Mouse (Mus musculus) heart, embryonic 11.5 days (tissue): ENCODE results near the gene Ly6g6e. TPM values are rescaled to one million over a fixed set of nuclear protein-coding genes. Genes with fewer than 3 reads are reported as not detected.
A peak's percentile ranks its signal among the peaks of the same experiment; 100 is the strongest.

Experiments used
- ATAC-seq: fragments of 200-750 bp; cut with Nextera tagmentation; replicated peaks from 2 replicates; pipeline ENCODE4 v1.8.0; 2017; ENCODE audit warnings: moderate library complexity; ENCODE audit not compliant: insufficient number of reproducible peaks, low FRiP score, low TSS enrichment
- H3K27ac ChIP-seq: fragments of 300-500 bp; sonication (generic); 2 replicates; pipeline ENCODE4 v1.5.1; 2014; ENCODE audit warnings: mild to moderate bottlenecking, low read depth, low read length
- H3K27me3 ChIP-seq: fragments of 300-500 bp; sonication (generic); 2 replicates; pipeline ENCODE4 v1.6.1; 2014; ENCODE audit warnings: mild to moderate bottlenecking, low read length, mixed read lengths; ENCODE audit not compliant: control insufficient read depth, insufficient read depth
- H3K36me3 ChIP-seq: fragments of 300-500 bp; sonication (generic); 2 replicates; pipeline ENCODE4 v1.6.1; 2014; ENCODE audit warnings: mild to moderate bottlenecking, low read length, moderate library complexity, mixed read lengths; ENCODE audit not compliant: control insufficient read depth, insufficient read depth
- H3K4me1 ChIP-seq: fragments of 300-500 bp; sonication (generic); 2 replicates; pipeline ENCODE4 v1.6.1; 2014; ENCODE audit warnings: low read length; ENCODE audit not compliant: control insufficient read depth, insufficient read depth
- H3K4me2 ChIP-seq: fragments of 300-500 bp; sonication (generic); 2 replicates; pipeline ENCODE4 v1.6.1; 2014; ENCODE audit warnings: mild to moderate bottlenecking, moderate library complexity
- H3K4me3 ChIP-seq: fragments of 300-500 bp; sonication (generic); 2 replicates; pipeline ENCODE4 v1.5.1; 2014; ENCODE audit warnings: low read depth, low read length
- H3K9ac ChIP-seq: fragments of 300-500 bp; sonication (generic); 2 replicates; pipeline ENCODE4 v1.6.1; 2014; ENCODE audit warnings: mild to moderate bottlenecking, low read depth, low read length, moderate library complexity
- H3K9me3 ChIP-seq: fragments of 300-500 bp; sonication (generic); replicated peaks from 2 replicates; pipeline ENCODE4 v1.6.1; 2016; ENCODE audit warnings: low read length; ENCODE audit not compliant: control insufficient read depth
- WGBS: fragments of 180-500 bp; shearing (Covaris S2); extraction: QIAGEN DNeasy Blood & Tissue Kit; methylation state at CpG from one replicate; pipeline ENCODE4 v1.1.7; 2014; ENCODE audit not compliant: insufficient replicate concordance; 5-methylcytosine and 5-hydroxymethylcytosine counted together
- polyA plus RNA-seq: library from polyadenylated mRNA; unstranded; fragments of >200 nt; fragmentation: Nextera tagmentation; extraction: Ambion mirVana; gene quantifications from 2 replicates; pipeline ENCODE4 v1.2.1, GENCODE M21; 2014

Gene Ly6g6e
- polyA plus RNA-seq, 1 experiment from 2014 or later = 0.42 TPM

GRCm38 (mm10) chr17:35048149-35048931 is 28.4 kb upstream of the Ly6g6e start:
- H3K9ac ChIP-seq = peak overlapping the region; percentile 53; the same call in 1 of the 2 replicates
- WGBS = 28% methylated on average over 8 of the region's 11 CpGs
- H3K4me1 ChIP-seq = peaks cover 47% of the 10 kb centered on the region
- H3K4me2 ChIP-seq = peak overlapping the region; percentile 52
- H3K9me3 ChIP-seq = no peaks in the 10 kb centered on the region
- no peak for ATAC-seq
- peaks cover 9% of the 10 kb centered on the region for H3K36me3 ChIP-seq
- no peaks in the 10 kb centered on the region for H3K27me3 ChIP-seq
- H3K4me3 ChIP-seq = no peak overlapping the region
- peak overlapping the region; percentile 99 for H3K27ac ChIP-seq

DNA sequence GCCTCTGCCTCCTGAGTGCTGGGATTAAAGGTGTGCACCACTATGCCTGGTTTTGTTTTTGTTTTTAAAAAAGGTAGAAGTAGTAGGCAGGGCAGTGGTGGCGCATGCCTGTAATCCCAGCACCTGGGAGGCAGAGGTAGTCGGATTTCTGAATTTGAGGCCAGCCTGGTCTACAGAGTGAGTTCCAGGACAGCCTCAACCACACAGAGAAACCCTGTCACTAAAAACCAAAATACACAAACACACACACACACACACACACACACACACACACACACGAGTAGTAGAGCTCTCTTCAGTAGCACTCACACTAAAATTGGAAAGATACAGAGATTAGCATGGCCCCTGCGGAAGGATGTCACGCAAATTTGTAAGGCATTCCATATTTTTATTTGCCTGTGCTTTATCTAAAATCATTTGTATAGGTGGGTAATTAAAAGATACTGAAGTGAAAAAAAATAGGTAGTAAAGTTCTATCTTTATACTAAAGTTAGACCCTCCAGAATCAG is 27.7 kb upstream of the Ly6g6e start:
- Histone ChIP-seq H3K36me3 (peaks cover 13% of the 10 kb centered on the region), H3K9me3 (no peaks in the 10 kb centered on the region), H3K9ac (no peak overlapping the region; the same call in 1 of the 2 replicates), H3K4me3 (peak overlapping the region; percentile 92; the same call in 1 of the 2 replicates), H3K4me1 (peaks cover 46% of the 10 kb centered on the region), H3K27ac (peak overlapping the region; percentile 99), H3K27me3 (no peaks in the 10 kb centered on the region), H3K4me2 (peak overlapping the region; percentile 85)
- WGBS = 67% methylated on average over 5 of the region's 5 CpGs
- no peak for ATAC-seq

- Histone ChIP-seq H3K27me3 (no peaks in the 10 kb centered on the region), H3K36me3 (peaks cover 18% of the 10 kb centered on the region), H3K4me1 (peaks cover 41% of the 10 kb centered on the region), H3K27ac (peak within 1 kb of the TSS; percentile 99), H3K4me3 (peak within 1 kb of the TSS; percentile 92), H3K9me3 (no peaks in the 10 kb centered on the region), H3K9ac (peak within 1 kb of the TSS; percentile 95), H3K4me2 (peak within 1 kb of the TSS; percentile 85)
- peak; percentile 12; the same call in 1 of the 2 replicates for ATAC-seq
- WGBS = 1% methylated on average over 11 of the region's 11 CpGs
Measured at GRCm38 (mm10) chr17:35049561-35050016, 27.1 kb upstream of the Ly6g6e start, which contains the start of gene Clic1. Gene Clic1, plus strand, starts transcription at chr17:35049966.

DNA sequence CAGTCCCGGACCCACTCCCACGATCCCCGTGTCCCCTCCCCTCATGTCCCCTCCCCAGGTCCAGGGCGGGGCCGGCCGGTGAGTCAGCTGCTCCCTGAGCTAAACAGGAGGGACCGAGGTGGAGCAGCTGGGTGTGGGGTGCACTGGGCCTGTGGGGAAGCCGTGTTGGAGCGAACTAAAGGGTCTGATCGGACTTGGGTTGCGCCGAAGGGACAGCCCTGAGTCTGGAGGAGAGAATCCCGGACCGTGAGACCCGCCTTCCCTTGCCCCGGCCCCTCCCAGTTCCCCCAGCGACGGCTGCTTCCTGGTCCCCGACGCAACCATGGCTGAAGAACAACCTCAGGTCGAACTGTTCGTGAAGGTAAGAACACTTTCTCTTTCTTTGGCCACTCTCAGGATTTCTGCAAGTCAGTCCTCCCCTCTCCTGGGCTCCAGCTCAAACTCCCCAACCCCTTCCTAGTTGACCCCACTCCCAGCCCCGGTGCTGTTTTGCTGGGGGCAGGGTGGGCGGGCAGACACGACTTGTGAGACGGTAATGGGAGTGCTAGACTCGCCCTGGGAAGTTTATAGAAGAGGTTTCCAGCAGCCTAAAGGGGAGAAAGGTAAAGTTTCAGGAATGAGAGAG is 26.5 kb upstream of the Ly6g6e start:
- Histone ChIP-seq H3K36me3 (peaks cover 18% of the 10 kb centered on the region), H3K27ac (peak overlapping the region; percentile 99), H3K9ac (peak overlapping the region; percentile 95), H3K4me3 (peak overlapping the region; percentile 92), H3K4me2 (peak overlapping the region; percentile 85), H3K27me3 (no peaks in the 10 kb centered on the region), H3K9me3 (no peaks in the 10 kb centered on the region), H3K4me1 (peaks cover 34% of the 10 kb centered on the region)
- under 1% methylated on average over 27 of the region's 27 CpGs for WGBS
- peak; percentile 19; the same call in 1 of the 2 replicates for ATAC-seq

DNA sequence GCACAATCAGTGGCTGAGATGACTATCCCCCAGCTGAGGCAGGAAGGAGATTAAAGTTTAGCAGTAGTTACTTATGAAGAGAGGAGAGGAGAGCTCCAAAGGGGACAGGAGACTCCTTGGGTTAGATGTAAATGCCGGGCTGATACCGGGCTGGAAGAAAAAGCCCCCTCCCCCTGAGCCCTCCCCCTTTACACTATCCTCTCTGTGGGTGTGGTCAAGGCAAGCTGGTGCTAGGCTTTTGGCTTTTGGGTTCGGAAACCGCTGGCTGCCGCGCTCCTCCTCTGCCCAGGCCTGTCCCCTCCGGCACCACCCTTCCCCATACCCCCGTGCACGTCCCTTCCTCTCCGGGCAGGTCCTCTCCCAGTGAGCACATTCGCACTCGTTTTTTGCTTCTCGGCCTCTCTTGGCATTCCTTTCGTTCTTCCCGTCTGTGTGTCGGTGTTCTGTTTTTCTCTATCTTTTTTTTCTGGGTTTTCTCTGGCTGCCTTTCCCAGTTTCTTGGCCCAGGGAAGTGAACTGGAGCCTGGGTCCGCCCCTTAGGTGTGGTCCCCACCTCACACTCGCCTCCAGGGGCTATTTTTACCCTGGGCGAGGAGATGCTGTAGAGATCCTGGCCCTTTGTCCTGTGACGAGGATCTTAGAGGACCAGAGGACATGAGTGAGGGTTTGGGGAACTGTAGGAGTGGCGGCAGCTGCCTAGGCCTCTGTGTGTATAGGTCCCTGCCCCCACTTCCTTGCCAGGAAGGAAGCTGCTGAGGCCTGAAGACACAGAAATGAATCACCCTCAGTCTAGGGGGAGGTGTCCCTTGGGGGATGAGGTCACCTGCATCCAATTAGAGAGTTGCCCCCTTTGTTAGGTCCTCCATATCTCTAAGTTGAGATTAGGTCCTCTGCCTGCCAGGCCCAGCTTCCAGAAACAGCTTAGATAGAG is 25.3 kb upstream of the Ly6g6e start:
- H3K4me3 ChIP-seq = peak overlapping the region; percentile 92
- H3K9ac ChIP-seq = peak overlapping the region; percentile 95
- H3K27me3 ChIP-seq = no peaks in the 10 kb centered on the region
- peaks cover 27% of the 10 kb centered on the region for H3K36me3 ChIP-seq
- peak overlapping the region; percentile 85 for H3K4me2 ChIP-seq
- under 1% methylated on average over 21 of the region's 21 CpGs for WGBS
- peak overlapping the region; percentile 99 for H3K27ac ChIP-seq
- peak; percentile 72 for ATAC-seq
- no peaks in the 10 kb centered on the region for H3K9me3 ChIP-seq
- peaks cover 32% of the 10 kb centered on the region for H3K4me1 ChIP-seq

DNA sequence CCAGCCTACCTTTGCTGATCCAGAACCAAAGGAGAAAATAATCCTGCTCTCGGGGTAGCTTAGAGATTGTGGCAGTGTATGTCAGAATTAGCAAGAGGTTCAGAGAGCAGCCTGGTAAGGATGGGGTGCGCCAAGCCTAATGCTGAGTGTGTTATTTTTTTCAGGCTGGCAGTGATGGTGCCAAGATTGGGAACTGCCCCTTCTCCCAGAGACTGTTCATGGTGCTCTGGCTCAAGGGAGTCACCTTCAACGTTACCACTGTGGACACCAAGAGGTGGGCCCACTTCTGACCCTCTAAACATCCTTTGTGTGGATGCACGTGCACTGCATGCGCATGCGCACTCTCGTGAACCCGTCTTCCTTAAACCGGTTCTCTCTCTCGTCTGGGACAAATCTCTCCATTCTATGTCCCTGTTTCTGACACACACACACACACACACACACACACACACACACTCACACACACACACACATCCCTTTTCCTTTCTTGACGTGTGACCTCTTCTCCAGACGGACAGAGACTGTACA is 24.4 kb upstream of the Ly6g6e start:
- Histone ChIP-seq H3K4me2 (peak overlapping the region; percentile 85), H3K27ac (peak overlapping the region; percentile 99), H3K4me1 (peaks cover 28% of the 10 kb centered on the region), H3K36me3 (peaks cover 31% of the 10 kb centered on the region), H3K9ac (peak overlapping the region; percentile 95), H3K9me3 (no peaks in the 10 kb centered on the region), H3K27me3 (no peaks in the 10 kb centered on the region), H3K4me3 (peak overlapping the region; percentile 92)
- no peak for ATAC-seq
- WGBS = 76% methylated on average over 12 of the region's 12 CpGs

- 86% methylated on average over 7 of the region's 7 CpGs for WGBS
- H3K9ac ChIP-seq = no peak overlapping the region
Measured at GRCm38 (mm10) chr17:35055691-35056495, 20.8 kb upstream of the Ly6g6e start.

More at GRCm38 (mm10) chr17:35055691-35056495, 20.8 kb upstream of the Ly6g6e start:
- Histone ChIP-seq H3K36me3 (peaks cover 37% of the 10 kb centered on the region), H3K4me1 (peaks cover 25% of the 10 kb centered on the region), H3K9me3 (no peaks in the 10 kb centered on the region), H3K4me2 (no peak overlapping the region), H3K4me3 (no peak overlapping the region), H3K27me3 (no peaks in the 10 kb centered on the region), H3K27ac (no peak overlapping the region)
- ATAC-seq = no peak
